Mouse (Mus musculus) limb, embryonic 12.5 days (tissue): ENCODE measurements around the gene Khdrbs2. TPM values are rescaled to one million over a fixed set of nuclear protein-coding genes. Genes with fewer than 3 reads are reported as not detected.
"Not testable (repeated sequence)": the region's sequence is repeated elsewhere in the genome, so short reads cannot be mapped to it uniquely, and the experiment has no call there.

Experiments
- ATAC-seq: fragments of 200-750 bp; cut with Nextera tagmentation; 2 replicates; pipeline ENCODE4 v1.8.0; 2017; ENCODE audit warnings: low read depth, moderate TSS enrichment; ENCODE audit not compliant: insufficient number of reproducible peaks, insufficient read depth, low FRiP score, low TSS enrichment
- H3K27ac ChIP-seq: fragments of 300-500 bp; sonication (generic); 2 replicates; pipeline ENCODE4 v1.5.1; 2016; ENCODE audit warnings: mild to moderate bottlenecking, moderate library complexity
- H3K27me3 ChIP-seq: fragments of 300-500 bp; sonication (generic); 2 replicates; pipeline ENCODE4 v1.6.1; 2016; ENCODE audit warnings: mild to moderate bottlenecking, moderate library complexity
- H3K36me3 ChIP-seq: fragments of 300-500 bp; sonication (generic); 2 replicates; pipeline ENCODE4 v1.6.1; 2016; ENCODE audit warnings: mild to moderate bottlenecking, moderate library complexity
- H3K4me1 ChIP-seq: fragments of 300-500 bp; sonication (generic); replicated peaks from 2 replicates; pipeline ENCODE4 v1.6.1; 2016
- H3K4me2 ChIP-seq: fragments of 300-500 bp; sonication (generic); 2 replicates; pipeline ENCODE4 v1.6.1; 2016; ENCODE audit warnings: mild to moderate bottlenecking, moderate library complexity
- H3K4me3 ChIP-seq: fragments of 300-500 bp; sonication (generic); replicated peaks from 2 replicates; pipeline ENCODE4 v1.5.1; 2016; ENCODE audit warnings: mild to moderate bottlenecking
- H3K9ac ChIP-seq: fragments of 300-500 bp; sonication (generic); replicated peaks from 2 replicates; pipeline ENCODE4 v1.6.1; 2016; ENCODE audit warnings: mild to moderate bottlenecking, moderate library complexity
- H3K9me3 ChIP-seq: fragments of 300-500 bp; sonication (generic); 2 replicates; pipeline ENCODE4 v1.6.1; 2016; ENCODE audit warnings: mild to moderate bottlenecking, moderate library complexity
- WGBS: fragments of 180-500 bp; shearing (Covaris S2); methylation state at CpG from one replicate; pipeline ENCODE4 v1.1.7; 2016; 5-methylcytosine and 5-hydroxymethylcytosine counted together
- polyA plus RNA-seq: library from polyadenylated mRNA; unstranded; fragments of >200 nt; fragmentation: Nextera tagmentation; extraction: Ambion mirVana; gene quantifications from 2 replicates; pipeline ENCODE4 v1.2.1, GENCODE M21; 2016

Khdrbs2 gene
- polyA plus RNA-seq, 1 experiment from 2014 or later: 2.9 TPM

DNA sequence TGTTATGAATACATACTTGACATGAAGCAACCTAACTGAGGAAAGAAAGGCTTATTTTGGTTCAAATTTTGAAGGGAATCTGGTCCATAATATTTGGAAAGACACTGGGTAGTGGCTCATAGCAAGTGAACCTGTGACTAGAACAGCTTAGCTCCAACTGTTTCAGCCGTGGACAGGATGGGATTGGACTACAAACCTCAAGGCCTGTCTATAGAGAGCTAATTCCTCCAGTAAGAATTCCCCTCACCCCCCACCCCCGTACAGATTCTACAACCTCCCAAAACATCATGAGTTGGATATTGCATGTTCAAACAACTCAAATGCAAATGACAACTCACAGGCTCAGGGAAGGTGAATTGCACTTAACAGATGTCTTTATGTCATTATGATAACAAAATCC is 298.5 kb downstream of the Khdrbs2 start:
- WGBS: 78% methylated on average over 2 of the region's 2 CpGs

DNA sequence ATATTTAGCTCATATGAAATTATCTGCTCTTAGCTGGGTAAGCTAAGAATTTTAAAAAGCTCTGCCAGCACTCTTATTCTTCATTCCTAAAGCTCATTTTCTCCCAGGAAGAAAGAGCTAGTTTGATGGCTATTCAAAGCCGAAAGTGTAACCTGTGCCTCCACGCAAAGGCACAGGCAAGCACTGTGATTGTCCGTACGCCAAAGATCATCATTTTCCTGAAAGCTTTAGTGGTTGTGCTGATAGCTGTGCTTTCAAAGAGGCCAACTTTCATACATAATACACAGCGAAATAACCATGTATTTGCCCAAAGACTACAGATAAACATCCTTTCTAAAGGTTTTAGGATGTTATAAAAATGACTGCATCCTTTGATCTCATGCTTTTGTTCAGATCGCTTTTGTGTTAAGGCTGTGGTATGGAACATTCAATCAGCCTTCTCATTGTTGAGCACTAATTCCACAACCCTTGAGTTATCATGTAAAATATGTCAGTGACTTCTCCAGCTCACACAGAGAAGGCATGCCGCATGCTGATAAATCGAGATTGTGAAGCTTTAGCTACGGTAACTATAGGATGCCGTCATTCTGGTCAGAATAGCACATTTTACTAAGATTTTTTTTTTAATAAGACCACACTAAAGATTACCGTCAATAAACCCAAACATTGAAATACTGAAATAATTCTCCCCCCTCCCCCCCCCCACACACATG is 299.1 kb downstream of the Khdrbs2 start:
- H3K4me3 ChIP-seq: no peak overlapping the region
- no peak overlapping the region for H3K9ac ChIP-seq
- 90% methylated on average over 11 of the region's 11 CpGs for WGBS
- H3K27me3 ChIP-seq: no peaks in the 10 kb centered on the region
- no peaks in the 10 kb centered on the region for H3K9me3 ChIP-seq
- no peak overlapping the region for H3K27ac ChIP-seq
- no peak for ATAC-seq
- no peaks in the 10 kb centered on the region for H3K4me1 ChIP-seq
- no peak overlapping the region for H3K4me2 ChIP-seq
- no peaks in the 10 kb centered on the region for H3K36me3 ChIP-seq

More for the DNA sequence above, 298.5 kb downstream of the Khdrbs2 start:
- Histone ChIP-seq H3K4me2 (no peak overlapping the region), H3K27me3 (no peaks in the 10 kb centered on the region), H3K9me3 (no peaks in the 10 kb centered on the region), H3K36me3 (no peaks in the 10 kb centered on the region), H3K9ac (no peak overlapping the region), H3K4me1 (no peaks in the 10 kb centered on the region), H3K27ac (no peak overlapping the region), H3K4me3 (no peak overlapping the region)
- no peak for ATAC-seq

DNA sequence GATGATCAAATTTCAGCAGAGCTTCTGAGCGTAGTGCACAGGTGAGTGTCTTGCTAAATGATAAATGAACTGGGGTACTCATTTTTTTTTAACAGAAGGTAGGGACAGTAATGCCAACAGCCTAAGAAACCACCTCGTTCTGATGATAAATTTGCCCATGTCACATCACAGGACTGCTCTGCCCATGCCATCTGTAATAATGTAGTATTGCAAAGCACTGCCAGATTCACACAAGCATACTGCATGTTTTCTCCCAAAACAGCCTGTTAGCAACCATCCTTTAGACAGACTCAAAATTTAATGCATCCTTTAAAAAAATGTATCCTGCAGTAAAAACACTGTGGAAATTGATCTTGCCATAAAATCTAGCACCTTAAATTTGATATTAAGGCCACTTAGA is 315.4 kb downstream of the Khdrbs2 start:
- WGBS: 75% methylated on average over 2 of the region's 2 CpGs
- H3K27me3 ChIP-seq: no peaks in the 10 kb centered on the region
- H3K4me1 ChIP-seq: no peaks in the 10 kb centered on the region
- no peak overlapping the region for H3K27ac ChIP-seq
- H3K4me2 ChIP-seq: no peak overlapping the region
- no peak overlapping the region for H3K4me3 ChIP-seq
- no peak for ATAC-seq
- no peaks in the 10 kb centered on the region for H3K9me3 ChIP-seq
- H3K36me3 ChIP-seq: no peaks in the 10 kb centered on the region
- H3K9ac ChIP-seq: no peak overlapping the region

DNA sequence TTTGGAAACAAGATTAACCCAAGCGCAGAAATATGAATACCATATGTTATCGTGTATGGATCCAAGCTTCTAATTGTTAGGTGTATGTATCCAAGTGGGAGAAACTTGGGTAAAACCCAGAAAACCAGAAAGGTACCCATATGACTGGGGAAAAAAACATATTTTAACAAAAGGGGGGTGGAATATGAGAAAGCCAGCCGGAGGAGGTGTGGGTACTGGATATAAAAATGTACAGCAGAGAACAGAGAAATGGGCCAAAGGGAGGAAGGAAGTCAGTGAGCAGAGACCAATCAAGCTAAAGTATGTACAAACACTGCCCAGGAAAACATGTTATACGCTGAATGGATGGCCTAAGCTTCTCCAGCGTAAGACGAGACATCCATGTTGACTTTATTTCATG is 330.9 kb downstream of the Khdrbs2 start:
- Histone ChIP-seq H3K4me2 (no peak overlapping the region), H3K27me3 (no peaks in the 10 kb centered on the region), H3K36me3 (no peaks in the 10 kb centered on the region), H3K9ac (no peak overlapping the region), H3K9me3 (no peaks in the 10 kb centered on the region), H3K27ac (no peak overlapping the region), H3K4me3 (no peak overlapping the region), H3K4me1 (no peaks in the 10 kb centered on the region)
- no peak for ATAC-seq
- 94% methylated on average over 6 of the region's 6 CpGs for WGBS

DNA sequence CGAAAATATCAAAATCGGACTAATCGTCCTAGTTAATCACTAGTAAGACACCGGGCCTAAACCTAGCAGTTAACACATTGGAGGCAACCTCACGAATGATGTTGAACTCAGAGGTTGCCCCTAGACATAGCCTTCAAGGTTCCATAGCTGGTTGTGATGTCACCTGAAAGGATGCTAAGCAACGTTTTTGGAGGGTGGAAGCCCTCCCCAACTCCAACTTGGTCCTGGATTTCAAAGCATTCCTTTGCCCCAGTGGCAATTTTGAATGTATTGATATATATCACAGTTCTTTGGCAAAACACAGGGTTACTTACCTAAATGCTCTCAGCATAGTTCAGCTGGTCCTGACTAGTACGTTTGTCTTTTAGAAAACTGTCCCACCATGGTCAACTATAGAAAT is 374.7 kb downstream of the Khdrbs2 start, which contains the start of gene Gm5415:
Gene Gm5415, minus strand, starts transcription at position 101 of the 400 bp plus-strand sequence.
- not testable (repeated sequence) for H3K27ac ChIP-seq, H3K9ac ChIP-seq, H3K4me2 ChIP-seq, H3K4me3 ChIP-seq, H3K4me1 ChIP-seq, H3K9me3 ChIP-seq, H3K36me3 ChIP-seq, ATAC-seq, H3K27me3 ChIP-seq
- WGBS: 87% methylated on average over 3 of the region's 7 CpGs

DNA sequence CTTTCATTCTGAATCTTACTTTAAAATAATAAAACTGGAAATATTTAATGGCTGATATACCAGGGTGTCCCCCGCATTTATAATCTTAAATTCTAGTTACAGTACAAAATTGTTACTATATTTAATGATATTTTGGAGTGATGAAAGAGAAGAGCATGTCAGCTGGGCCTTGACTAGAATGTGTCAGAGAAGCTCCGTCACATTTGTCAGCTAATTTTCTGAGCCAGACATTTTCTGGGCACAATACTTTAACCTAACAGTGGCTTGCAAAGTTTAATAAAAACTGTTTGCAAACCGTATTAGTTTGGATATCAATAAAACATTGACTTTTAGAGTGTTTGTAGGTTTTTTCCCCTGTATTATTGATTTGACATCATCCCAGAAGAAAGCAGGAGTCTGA is 380.9 kb downstream of the Khdrbs2 start:
- Histone ChIP-seq H3K4me3 (no peak overlapping the region), H3K36me3 (no peaks in the 10 kb centered on the region), H3K9me3 (no peaks in the 10 kb centered on the region), H3K4me1 (no peaks in the 10 kb centered on the region), H3K9ac (no peak overlapping the region), H3K4me2 (no peak overlapping the region), H3K27me3 (no peaks in the 10 kb centered on the region), H3K27ac (no peak overlapping the region)
- 85% methylated on average over 3 of the region's 3 CpGs for WGBS
- ATAC-seq: no peak

DNA sequence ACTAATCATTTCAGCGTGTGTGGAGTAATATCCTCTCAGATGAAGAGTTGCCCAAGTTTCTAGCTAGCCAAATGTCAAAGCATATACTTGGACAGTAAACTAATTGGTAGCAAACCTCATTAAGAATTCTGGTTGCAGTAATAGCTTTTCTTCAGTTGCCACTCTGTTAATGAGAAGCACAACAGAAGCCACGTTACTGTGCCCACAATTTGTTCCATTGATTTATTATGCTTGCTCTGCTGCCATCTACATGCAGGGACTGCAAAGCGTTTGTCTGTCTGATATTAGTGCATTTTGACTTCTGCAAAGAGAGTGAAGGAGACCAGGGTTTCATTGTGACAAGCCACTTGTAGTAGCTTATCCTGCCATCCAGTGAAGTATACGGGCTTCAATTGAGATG is 381.4 kb downstream of the Khdrbs2 start:
- H3K4me3 ChIP-seq: no peak overlapping the region
- no peaks in the 10 kb centered on the region for H3K36me3 ChIP-seq
- H3K9me3 ChIP-seq: no peaks in the 10 kb centered on the region
- H3K27ac ChIP-seq: no peak overlapping the region
- ATAC-seq: no peak
- H3K4me2 ChIP-seq: no peak overlapping the region
- H3K9ac ChIP-seq: no peak overlapping the region
- WGBS: 40% methylated on average over 4 of the region's 4 CpGs
- no peaks in the 10 kb centered on the region for H3K4me1 ChIP-seq
- no peaks in the 10 kb centered on the region for H3K27me3 ChIP-seq

DNA sequence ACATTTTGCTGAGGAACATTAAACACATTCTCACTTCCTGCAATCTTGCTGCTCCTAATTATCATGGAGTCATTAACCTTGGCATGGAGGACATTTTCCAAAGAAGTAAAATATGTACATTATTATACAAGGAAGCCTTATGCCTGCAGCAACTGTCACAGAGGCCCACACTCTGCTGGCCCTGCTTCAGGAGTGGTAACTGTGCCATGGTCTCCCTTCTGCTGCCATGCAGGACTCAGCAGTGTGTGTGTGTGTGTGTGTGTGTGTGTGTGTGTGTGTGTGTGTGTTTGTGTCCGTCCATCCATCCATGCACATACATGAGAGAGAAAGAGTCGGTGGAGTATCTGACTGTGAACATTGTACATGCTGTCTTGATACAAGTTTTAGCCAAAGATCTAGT is 396.4 kb downstream of the Khdrbs2 start:
- 76% methylated on average over 2 of the region's 2 CpGs for WGBS
- H3K9ac ChIP-seq: no peak overlapping the region
- H3K36me3 ChIP-seq: no peaks in the 10 kb centered on the region
- no peak overlapping the region for H3K4me2 ChIP-seq
- no peak overlapping the region for H3K27ac ChIP-seq
- no peaks in the 10 kb centered on the region for H3K4me1 ChIP-seq
- H3K27me3 ChIP-seq: no peaks in the 10 kb centered on the region
- no peaks in the 10 kb centered on the region for H3K9me3 ChIP-seq
- ATAC-seq: no peak
- H3K4me3 ChIP-seq: no peak overlapping the region

DNA sequence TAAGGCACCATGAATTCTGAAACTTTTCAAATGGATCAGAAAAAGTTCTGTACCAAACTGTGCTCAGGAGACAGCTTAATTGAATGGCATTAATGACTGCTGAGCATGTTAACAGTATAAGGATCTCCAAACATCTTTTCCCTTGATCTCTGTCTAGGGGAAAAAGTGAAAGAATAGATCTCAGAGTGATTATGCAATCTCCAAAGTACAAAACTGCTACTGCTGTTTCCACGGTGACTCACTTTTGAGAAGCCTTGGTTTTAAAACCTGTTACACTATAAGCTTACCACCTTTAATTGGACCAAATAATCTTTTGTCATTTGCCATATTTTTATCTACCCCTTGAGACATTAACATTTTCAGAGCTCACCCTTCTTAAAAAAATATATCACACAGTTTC is 453.5 kb downstream of the Khdrbs2 start:
- Histone ChIP-seq H3K27me3 (no peaks in the 10 kb centered on the region), H3K4me2 (no peak overlapping the region), H3K9me3 (no peaks in the 10 kb centered on the region), H3K4me1 (no peaks in the 10 kb centered on the region), H3K9ac (no peak overlapping the region), H3K36me3 (no peaks in the 10 kb centered on the region), H3K27ac (no peak overlapping the region), H3K4me3 (no peak overlapping the region)
- ATAC-seq: no peak
- WGBS: 90% methylated on average over 1 of the region's 1 CpGs

DNA sequence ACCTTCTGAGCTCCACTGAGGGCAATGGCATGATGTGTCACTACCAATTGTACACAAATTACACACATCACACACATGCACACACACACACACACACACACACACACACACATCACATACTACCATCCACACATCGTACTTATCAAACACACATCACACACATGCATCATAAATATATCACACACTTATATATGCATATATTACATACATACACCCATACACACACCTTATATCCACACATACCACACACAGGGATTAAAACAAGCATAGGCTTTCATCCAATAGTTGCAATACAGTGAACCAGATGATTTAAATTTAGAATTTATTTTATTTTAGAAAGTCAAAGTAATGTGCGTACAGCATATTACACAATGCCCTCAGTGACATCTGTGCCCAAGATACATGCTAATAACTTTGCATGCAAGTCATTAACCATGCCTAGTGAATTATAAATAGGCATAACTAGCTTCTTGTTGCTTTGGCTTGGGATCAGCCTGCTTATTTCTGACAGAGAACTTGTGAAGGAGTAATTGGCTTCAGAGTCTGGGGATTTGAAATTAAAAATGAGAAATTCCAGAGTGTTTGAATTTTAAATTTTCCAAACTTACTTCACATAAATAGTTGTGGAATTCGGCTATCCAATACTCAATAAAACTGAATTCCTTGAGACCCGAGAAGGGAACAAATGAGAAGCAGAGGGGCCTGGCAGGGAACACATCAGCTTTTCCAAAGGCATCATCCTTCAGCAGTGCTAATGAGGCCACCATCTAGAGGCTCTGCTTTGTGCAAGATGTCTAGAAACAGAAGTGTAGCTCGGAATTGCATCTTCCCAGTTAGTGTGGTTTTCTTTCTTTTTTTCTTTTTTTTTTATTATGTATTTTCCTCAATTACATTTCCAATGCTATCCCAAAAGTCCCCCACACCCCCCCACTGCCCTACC is 460.2 kb downstream of the Khdrbs2 start:
- no peaks in the 10 kb centered on the region for H3K27me3 ChIP-seq
- no peak overlapping the region for H3K27ac ChIP-seq
- H3K9me3 ChIP-seq: no peaks in the 10 kb centered on the region
- no peak overlapping the region for H3K4me3 ChIP-seq
- WGBS: 81% methylated on average over 5 of the region's 5 CpGs
- no peaks in the 10 kb centered on the region for H3K4me1 ChIP-seq
- no peak overlapping the region for H3K4me2 ChIP-seq
- ATAC-seq: no peak
- H3K36me3 ChIP-seq: no peaks in the 10 kb centered on the region
- H3K9ac ChIP-seq: no peak overlapping the region

DNA sequence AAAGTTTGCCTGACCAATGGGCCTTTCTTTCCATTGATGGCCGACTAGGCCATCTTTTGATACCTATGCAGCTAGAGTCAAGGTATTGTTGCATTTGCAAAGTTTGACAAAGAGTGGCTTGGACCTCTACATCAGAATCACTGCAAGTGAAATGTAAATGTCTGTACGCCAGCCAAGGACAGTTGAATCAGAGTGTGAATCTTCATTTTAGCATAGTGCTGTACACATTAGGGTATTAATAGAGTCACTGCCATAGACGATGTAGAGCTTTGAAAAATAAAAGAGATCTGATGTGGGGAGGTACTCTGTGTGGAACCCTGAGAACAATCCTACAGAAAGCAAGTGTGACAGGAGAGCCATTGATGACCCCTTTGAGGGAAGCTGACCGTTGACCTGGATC is 460.9 kb downstream of the Khdrbs2 start:
- Histone ChIP-seq H3K27me3 (no peaks in the 10 kb centered on the region), H3K27ac (no peak overlapping the region), H3K4me1 (no peaks in the 10 kb centered on the region), H3K4me2 (no peak overlapping the region), H3K9me3 (no peaks in the 10 kb centered on the region), H3K9ac (no peak overlapping the region), H3K36me3 (no peaks in the 10 kb centered on the region), H3K4me3 (no peak overlapping the region)
- ATAC-seq: no peak
- WGBS: 88% methylated on average over 4 of the region's 4 CpGs
